Mouse (Mus musculus) embryonic facial prominence, embryonic 14.5 days (tissue): ENCODE measurements at regions not wholly inside any gene's neighbourhood (a gene's known extent, or its start where the extent isn't known, plus 50 kb on each side); places are given as distances from the start of the nearest gene placed in this dataset.
A peak's percentile ranks its signal among the peaks of the same experiment; 100 is the strongest.
"Not testable (repeated sequence)": the region's sequence is repeated elsewhere in the genome, so short reads cannot be mapped to it uniquely, and the experiment has no call there.

Experiments used
- ATAC-seq: fragments of 200-750 bp; cut with Nextera tagmentation; 2 replicates; pipeline ENCODE4 v1.8.0; 2017; ENCODE audit warnings: low read depth, moderate number of reproducible peaks, moderate TSS enrichment
- DNase-seq: peaks from one replicate; pipeline ENCODE4 v3.0.0-alpha.2; 2015; ENCODE audit warnings: low spot score
- H3K27ac ChIP-seq: fragments of 300-500 bp; sonication (generic); replicated peaks from 2 replicates; pipeline ENCODE4 v1.5.1; 2014; ENCODE audit warnings: low read depth, mild to moderate bottlenecking, low read length, moderate library complexity
- H3K27me3 ChIP-seq: fragments of 300-500 bp; sonication (generic); replicated peaks from 2 replicates; pipeline ENCODE4 v1.6.1; 2014; ENCODE audit warnings: low read length; ENCODE audit not compliant: control insufficient read depth, insufficient read depth
- H3K36me3 ChIP-seq: fragments of 300-500 bp; sonication (generic); 2 replicates; pipeline ENCODE4 v1.6.1; 2014; ENCODE audit warnings: low read length, mixed read lengths; ENCODE audit not compliant: control insufficient read depth, insufficient read depth
- H3K4me1 ChIP-seq: fragments of 300-500 bp; sonication (generic); 2 replicates; pipeline ENCODE4 v1.6.1; 2014; ENCODE audit warnings: antibody characterized with exemption, low read length; ENCODE audit not compliant: control insufficient read depth, insufficient read depth
- H3K4me2 ChIP-seq: fragments of 300-500 bp; sonication (generic); 2 replicates; pipeline ENCODE4 v1.6.1; 2014; ENCODE audit warnings: low read depth, mild to moderate bottlenecking, low read length, moderate library complexity, mixed read lengths
- H3K4me3 ChIP-seq: fragments of 300-500 bp; sonication (generic); 2 replicates; pipeline ENCODE4 v1.5.1; 2014; ENCODE audit warnings: low read depth, mild to moderate bottlenecking, low read length
- H3K9ac ChIP-seq: fragments of 300-500 bp; sonication (generic); 2 replicates; pipeline ENCODE4 v1.6.1; 2014; ENCODE audit warnings: low read depth, mild to moderate bottlenecking, low read length, moderate library complexity, mixed read lengths
- H3K9me3 ChIP-seq: fragments of 300-500 bp; sonication (generic); 2 replicates; pipeline ENCODE4 v1.6.1; 2016; ENCODE audit warnings: low read length; ENCODE audit not compliant: control insufficient read depth
- WGBS: fragments of 180-500 bp; shearing (Covaris S2); extraction: QIAGEN DNeasy Blood & Tissue Kit; methylation state at CpG from one replicate; pipeline ENCODE4 v1.1.7; 2014; 5-methylcytosine and 5-hydroxymethylcytosine counted together

DNA sequence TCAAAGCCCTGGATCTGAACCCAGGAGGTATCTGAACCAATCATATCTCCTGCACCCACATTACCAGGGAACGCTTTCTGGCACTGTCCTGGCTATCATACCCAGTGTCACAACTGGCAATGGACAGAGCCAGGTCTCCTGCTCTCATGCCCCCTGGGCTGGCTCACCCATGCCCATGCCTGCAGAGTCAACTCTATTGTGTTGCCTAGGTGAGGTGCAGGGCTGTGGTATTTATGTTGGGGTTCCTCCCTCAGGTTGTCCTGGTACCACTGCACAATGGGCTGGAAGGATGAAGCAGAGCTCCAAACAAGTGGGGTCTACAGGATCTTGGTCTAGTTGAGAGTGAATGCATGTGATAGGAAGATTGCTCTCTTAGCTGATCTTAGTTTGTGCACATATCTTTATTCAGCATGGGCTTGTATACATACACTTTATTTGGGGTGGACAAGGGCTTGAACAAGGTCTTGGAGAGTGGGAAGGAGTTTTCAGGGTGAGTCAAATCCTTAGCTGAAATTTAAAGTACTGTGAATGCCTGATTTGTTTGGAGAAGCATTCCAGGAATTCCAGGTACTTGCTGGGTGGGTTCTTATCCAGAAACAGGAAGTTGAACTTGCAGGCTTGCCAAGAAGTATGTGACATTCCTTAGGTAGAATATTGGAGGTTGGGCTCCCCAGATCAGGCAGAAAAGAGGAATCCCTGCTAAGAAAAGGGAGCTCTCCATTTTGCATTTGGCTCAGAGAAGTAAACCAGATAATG is 123.2 kb downstream of the Ube2dnl2 start:
- H3K27me3 ChIP-seq = no peaks in the 10 kb centered on the region
- no peak overlapping the region for H3K4me3 ChIP-seq
- no peak overlapping the region for H3K27ac ChIP-seq
- no peak overlapping the region for H3K4me2 ChIP-seq
- 85% methylated on average over 1 of the region's 1 CpGs for WGBS
- ATAC-seq (no peak), DNase-seq (peak; percentile 17)
- H3K4me1 ChIP-seq = no peaks in the 10 kb centered on the region
- H3K9ac ChIP-seq = no peak overlapping the region
- no peaks in the 10 kb centered on the region for H3K36me3 ChIP-seq
- H3K9me3 ChIP-seq = no peaks in the 10 kb centered on the region

DNA sequence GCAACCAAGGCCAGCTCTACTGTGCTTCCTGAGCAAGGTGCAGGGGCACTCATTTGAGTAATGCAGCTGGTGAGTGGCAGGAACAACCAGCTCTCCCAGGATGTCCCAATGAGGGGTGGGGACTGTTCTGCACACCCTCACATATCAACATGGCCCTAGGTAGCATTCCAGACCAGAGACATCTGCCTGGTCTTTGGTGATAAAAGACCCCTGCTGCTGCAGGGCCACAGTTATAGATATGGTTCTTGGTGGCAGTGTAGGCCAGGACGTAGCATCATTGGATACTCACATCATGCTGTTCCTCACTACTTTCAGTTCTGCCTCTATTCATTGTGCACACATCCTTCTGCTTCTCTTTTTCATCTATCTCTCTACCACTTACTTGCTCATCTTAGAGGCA is 124.1 kb downstream of the Ube2dnl2 start:
- Histone ChIP-seq H3K4me3 (no peak overlapping the region), H3K9ac (no peak overlapping the region), H3K27me3 (no peaks in the 10 kb centered on the region), H3K9me3 (no peaks in the 10 kb centered on the region), H3K4me1 (no peaks in the 10 kb centered on the region), H3K4me2 (no peak overlapping the region), H3K27ac (no peak overlapping the region), H3K36me3 (no peaks in the 10 kb centered on the region)
- no CpG with 5 or more reads among the region's 1 CpGs for WGBS
- no peak for DNase-seq
- no peak for ATAC-seq

DNA sequence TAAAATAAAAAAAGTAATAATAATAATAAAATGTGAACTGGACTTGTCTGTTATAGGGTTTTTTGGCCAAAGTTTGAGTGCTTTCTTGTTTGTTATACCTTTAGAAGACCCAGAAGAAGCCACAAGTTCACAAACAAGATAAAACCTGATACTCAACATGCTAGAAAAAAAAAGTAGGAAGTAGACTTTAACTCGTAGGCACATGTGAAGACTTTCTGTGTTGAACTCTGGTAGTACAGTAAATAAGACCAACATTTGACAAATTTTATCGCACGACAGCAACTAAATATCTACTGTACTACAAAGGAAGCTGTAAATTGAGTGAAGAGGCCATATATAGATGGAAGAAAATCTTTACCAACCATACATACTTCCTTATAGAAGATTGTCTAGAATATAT is 131.6 kb downstream of the Ube2dnl2 start:
- Histone ChIP-seq H3K4me2 (no peak overlapping the region), H3K4me3 (no peak overlapping the region), H3K36me3 (no peaks in the 10 kb centered on the region), H3K4me1 (no peaks in the 10 kb centered on the region), H3K27ac (no peak overlapping the region), H3K9ac (no peak overlapping the region), H3K9me3 (no peaks in the 10 kb centered on the region), H3K27me3 (no peaks in the 10 kb centered on the region)
- 88% methylated on average over 3 of the region's 3 CpGs for WGBS
- ATAC-seq = no peak
- DNase-seq = no peak

DNA sequence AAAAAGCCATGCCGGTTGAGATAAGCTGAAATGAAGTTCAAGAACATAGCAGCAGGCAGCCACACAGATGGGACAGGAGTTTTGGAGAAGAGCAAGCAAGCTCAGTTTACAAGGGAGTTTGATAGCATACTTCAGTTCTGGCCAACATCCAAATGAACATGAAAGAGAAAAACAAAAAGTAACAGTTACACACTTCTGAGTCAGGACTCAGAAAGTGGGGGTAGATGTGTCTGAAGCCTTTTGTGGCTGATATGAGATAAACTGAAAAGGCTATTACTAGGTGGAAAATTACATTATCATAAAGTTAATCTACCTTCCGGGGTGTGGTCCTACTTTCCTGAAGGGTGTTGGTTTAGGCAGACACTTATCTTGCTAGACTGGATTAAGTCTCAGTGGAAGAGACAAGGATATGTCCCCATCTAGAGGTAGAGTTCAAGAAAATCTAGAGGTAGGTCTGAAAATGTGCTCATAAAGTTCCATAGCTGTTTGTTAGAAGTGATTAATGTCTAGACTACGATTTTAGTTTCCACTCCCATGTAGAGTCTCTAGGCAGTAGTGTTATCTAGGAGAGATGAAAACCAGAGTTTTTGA is 155.3 kb downstream of the Ube2dnl2 start:
- WGBS = 79% methylated on average over 3 of the region's 3 CpGs
- Histone ChIP-seq H3K9me3 (no peaks in the 10 kb centered on the region), H3K4me1 (no peaks in the 10 kb centered on the region), H3K9ac (no peak overlapping the region), H3K27me3 (no peaks in the 10 kb centered on the region), H3K27ac (no peak overlapping the region), H3K4me2 (no peak overlapping the region), H3K36me3 (no peaks in the 10 kb centered on the region), H3K4me3 (no peak overlapping the region)
- DNase-seq (no peak), ATAC-seq (no peak)

DNA sequence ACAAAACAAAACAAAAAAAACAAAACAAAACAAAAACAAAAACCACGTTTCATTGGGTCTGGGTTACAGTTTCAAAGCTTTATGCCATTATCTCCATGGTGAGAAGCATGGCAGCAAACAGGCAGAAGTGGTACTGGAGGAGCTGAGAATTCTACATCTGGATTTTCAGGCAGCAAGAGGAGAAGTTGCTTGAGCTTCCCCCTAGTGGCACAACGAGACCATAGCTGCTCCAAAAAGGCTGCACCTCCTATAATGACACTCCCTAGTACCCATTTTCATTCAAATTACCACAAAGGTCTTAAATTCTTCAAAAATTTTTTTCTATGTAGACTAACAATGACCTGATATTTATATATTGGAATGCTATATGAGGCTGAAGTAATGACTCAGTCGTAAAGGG is 162.0 kb downstream of the Ube2dnl2 start:
- 49% methylated on average over 3 of the region's 3 CpGs for WGBS
- ATAC-seq (no peak), DNase-seq (no peak)
- Histone ChIP-seq H3K4me2 (no peak overlapping the region), H3K4me1 (no peaks in the 10 kb centered on the region), H3K36me3 (no peaks in the 10 kb centered on the region), H3K27ac (no peak overlapping the region), H3K9ac (no peak overlapping the region), H3K27me3 (no peaks in the 10 kb centered on the region), H3K4me3 (no peak overlapping the region), H3K9me3 (no peaks in the 10 kb centered on the region)

DNA sequence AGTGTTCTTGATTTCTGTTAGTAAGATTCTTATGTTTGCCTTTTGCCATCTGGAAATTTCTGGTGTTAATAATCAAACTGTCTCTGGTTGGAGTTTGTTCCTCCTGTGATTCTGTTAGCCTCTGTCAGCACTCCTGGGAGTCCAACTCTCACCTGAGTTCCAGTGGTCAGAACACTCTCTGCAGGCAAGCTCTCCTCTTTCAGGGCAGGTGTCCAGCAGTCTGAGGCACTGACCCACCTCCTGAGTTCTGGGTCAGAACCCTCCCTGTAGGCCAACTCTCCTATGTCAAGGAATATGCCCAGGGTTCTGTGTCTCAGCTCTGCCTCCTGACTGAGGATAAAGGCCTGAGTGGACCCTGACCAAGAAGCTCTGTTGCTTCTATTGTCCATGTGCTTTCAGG is 184.6 kb downstream of the Ube2dnl2 start:
- not testable (repeated sequence) for H3K4me1 ChIP-seq, H3K36me3 ChIP-seq, H3K4me3 ChIP-seq, H3K27ac ChIP-seq, DNase-seq, H3K9me3 ChIP-seq, H3K27me3 ChIP-seq, ATAC-seq, H3K9ac ChIP-seq, H3K4me2 ChIP-seq

DNA sequence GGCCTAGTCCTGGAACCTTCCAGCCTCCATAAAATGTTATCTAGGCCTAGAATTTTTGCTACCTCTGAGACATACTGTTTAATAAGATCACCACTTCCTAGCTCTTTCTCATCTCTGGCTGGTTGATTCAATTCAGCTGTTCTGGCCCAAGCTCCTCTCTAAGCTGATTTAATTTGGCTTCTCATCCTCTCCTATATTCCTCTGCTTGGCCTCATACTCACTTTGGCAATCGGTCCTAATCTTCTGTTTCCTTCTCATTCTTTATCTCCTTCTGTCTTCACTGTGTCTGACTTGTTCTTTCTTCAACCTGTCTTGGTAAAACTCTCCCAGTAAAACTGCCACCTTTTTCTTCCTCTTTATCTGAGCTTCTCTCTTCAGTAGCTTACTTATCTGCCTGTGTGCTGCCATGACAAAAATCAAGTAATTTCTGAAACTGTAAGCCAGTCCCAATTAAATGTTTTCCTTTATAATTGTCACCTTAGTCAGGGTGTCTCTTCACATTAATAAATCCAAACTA is 185.7 kb downstream of the Ube2dnl2 start:
- H3K9ac ChIP-seq = no peak overlapping the region
- WGBS = 79% methylated on average over 1 of the region's 1 CpGs
- no peaks in the 10 kb centered on the region for H3K27me3 ChIP-seq
- no peak overlapping the region for H3K4me2 ChIP-seq
- ATAC-seq = no peak
- DNase-seq = no peak
- H3K27ac ChIP-seq = no peak overlapping the region
- H3K4me1 ChIP-seq = no peaks in the 10 kb centered on the region
- no peaks in the 10 kb centered on the region for H3K9me3 ChIP-seq
- no peak overlapping the region for H3K4me3 ChIP-seq
- no peaks in the 10 kb centered on the region for H3K36me3 ChIP-seq
